Mouse (Mus musculus) megakaryocyte, embryonic 14.5 days (primary cell): Measurements from ENCODE around the gene Slc5a6.

Experiments used
- FLI1 ChIP-seq: IDR thresholded peaks from 2 replicates; pipeline ENCODE4 v1.6.1; 2012; ENCODE audit warnings: low read length, inconsistent platforms, mixed read lengths
- GATA1 ChIP-seq: IDR thresholded peaks from 3 replicates; pipeline ENCODE4 v1.6.1; 2012; ENCODE audit warnings: mixed read lengths, low read length, inconsistent platforms, borderline replicate concordance

DNA sequence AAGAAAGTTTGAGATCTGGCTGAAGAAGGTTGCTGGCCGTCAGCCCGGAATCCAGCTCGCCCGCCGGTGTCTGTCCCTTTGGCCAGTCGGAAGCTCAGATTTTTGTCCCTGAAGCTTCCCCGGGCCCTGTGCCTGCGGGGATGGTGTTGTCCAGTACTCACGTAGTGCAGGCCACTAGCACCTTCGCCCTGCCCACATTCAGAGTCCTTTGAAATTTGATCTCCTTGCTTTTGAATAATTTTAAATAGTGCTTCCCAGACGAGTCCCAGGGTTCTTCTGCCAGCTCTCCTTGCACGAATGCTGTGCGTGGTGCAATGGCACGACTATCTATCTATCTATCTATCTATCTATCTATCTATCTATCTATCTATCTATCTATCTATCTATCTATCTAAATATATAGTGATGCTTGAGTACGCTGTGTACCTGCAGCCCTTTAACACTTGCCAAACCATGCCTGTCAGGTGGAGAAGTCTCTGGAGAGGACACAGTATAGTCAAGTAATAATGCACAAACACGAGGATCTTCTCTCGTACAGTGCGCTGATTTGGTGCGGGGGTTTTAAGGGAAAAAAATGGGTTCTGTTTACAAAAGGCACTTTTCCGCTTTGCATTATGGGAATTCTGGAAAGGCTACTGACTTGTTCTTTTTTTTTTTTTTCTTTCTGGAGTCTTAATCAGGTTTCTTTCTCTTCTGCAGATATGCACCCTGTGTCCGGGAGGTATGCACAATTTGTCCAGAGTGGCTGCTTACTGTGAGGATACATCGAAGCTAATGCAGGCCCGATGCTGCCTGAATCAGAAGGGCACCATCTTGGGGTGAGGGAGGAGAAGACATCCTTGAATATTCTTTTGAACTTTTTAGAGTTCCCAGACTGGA, at the start of gene Slc5a6:
- TF ChIP-seq GATA1 (no peak), FLI1 (no peak)
